11 mouse cellular contexts compared by ENCODE assay signal in the genomic region with DNA sequence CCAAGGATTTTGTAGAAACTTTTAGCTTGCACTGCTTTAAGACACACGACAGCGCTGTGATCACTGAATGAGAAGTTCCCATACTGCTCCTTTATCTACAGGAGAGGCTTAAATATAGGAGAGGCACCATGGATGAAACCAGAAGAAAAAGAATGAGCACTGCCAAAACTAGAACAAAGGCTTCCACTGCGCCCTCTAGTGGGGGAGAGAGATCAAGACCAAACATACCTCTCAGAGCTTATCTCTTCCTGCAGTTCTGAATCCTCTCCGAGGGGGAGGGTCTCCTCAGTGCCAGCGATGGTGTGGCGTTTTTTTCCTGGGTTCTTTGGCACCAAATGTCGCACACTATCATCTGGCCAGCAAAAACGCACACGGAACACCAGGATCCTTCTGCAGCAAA. TPM values are rescaled to one million over a fixed set of nuclear protein-coding genes. Genes with fewer than 3 reads are reported as not detected.
DNase-seq lines count a peak whose midpoint lies in the region; ATAC-seq and TF ChIP-seq lines count a peak whose summit lies in the region.
"Had no signal": no experiment of that assay in that cellular context is flagged by ENCODE, and none has a peak within 500 bp of the region (broad histone marks: within the 10 kb centered on the region; RNA-seq: fewer than 3 reads in every experiment).

No protein-coding gene starts in this region.

- H3K36me3 ChIP-seq in liver, embryonic 14.5 days (replicated peaks; ENCODE audit: control insufficient read depth, insufficient read depth, low read depth) = no peaks in the 10 kb centered on the region

- DNase-seq in adrenal gland, adult 18-20 months (ENCODE audit: low spot score in 2 of 2) = peak; percentile 12 to 22
- no peak for DNase-seq in adrenal gland, adult 8-10 months
- peak; percentile 4 for DNase-seq in layer of hippocampus, adult 11-12 months (ENCODE audit: low spot score)
- no peak for DNase-seq in layer of hippocampus, postnatal 36 days
- peak; percentile 13 for DNase-seq in adrenal gland, postnatal 14 days
- DNase-seq in liver, embryonic 14.5 days (ENCODE audit: low read depth in 3 of 3, low spot score in 3 of 3) = no peak
- DNase-seq in right cerebral cortex, adult 18-20 months = no peak

- no peaks in the 10 kb centered on the region for H3K4me1 ChIP-seq in liver, embryonic 14.5 days (replicated peaks; ENCODE audit: control insufficient read depth in 2 of 2, insufficient read depth in 2 of 2, low read length in 1 of 2)

- TF ChIP-seq CTCF in liver, embryonic 14.5 days (IDR thresholded peaks at IDR 0.05; ENCODE audit: low read depth) = peak; percentile 21; the same call in 1 of the 2 replicates

- H3K4me2 ChIP-seq in liver, embryonic 14.5 days (ENCODE audit: low read depth) = no peak overlapping the region

- H3K4me3 ChIP-seq in liver, embryonic 14.5 days (ENCODE audit: insufficient read depth in 1 of 2, low read depth in 2 of 2, low read length in 2 of 2) = no peak overlapping the region

- TF ChIP-seq EP300 in liver, embryonic 14.5 days (IDR thresholded peaks at IDR 0.05; ENCODE audit: low read depth) = no peak

- H3K27ac ChIP-seq in liver, embryonic 14.5 days = no peak overlapping the region

- H3K9ac ChIP-seq in liver, embryonic 14.5 days (replicated peaks) = no peak overlapping the region

- 41% methylated on average over 9 of the region's 9 CpGs for WGBS in liver, embryonic 14.5 days (ENCODE audit: insufficient replicate concordance)

- H3K9me3 ChIP-seq in liver, embryonic 14.5 days (ENCODE audit: control insufficient read depth, low read length) = no peaks in the 10 kb centered on the region

- no peak for ATAC-seq in liver, embryonic 14.5 days (ENCODE audit: insufficient read depth)
- ATAC-seq in erythroid progenitor cell, adult 5-6 weeks (replicated peaks; ENCODE audit: low FRiP score, poor library complexity, severe bottlenecking) = no peak

- no peaks in the 10 kb centered on the region for H3K27me3 ChIP-seq in liver, embryonic 14.5 days (ENCODE audit: control insufficient read depth, insufficient read depth, low read length)

RNA-seq across cellular contexts. Expression of gene Vmn2r6, which starts 22.0 kb away (rescaled TPM):
- total RNA-seq in adrenal gland, adult 18-20 months (2021) = not detected
- total RNA-seq in adrenal gland, adult 8-10 months (2022) = not detected
- total RNA-seq in layer of hippocampus, postnatal 36 days (2021) = not detected
- not detected in 2 replicates for total RNA-seq in adrenal gland, postnatal 14 days (2021)
- polyA plus RNA-seq in liver, embryonic 14.5 days (2012; rRNA removed) = not detected in 2 replicates
- polyA plus RNA-seq in liver, embryonic 14.5 days (2014; fragmentation: Nextera tagmentation; extraction: Ambion mirVana) = not detected in 2 replicates
- total RNA-seq in erythroid progenitor cell, adult 5-6 weeks (2015; ENCODE audit: low replicate concordance) = not detected in 2 replicates
- total RNA-seq in erythroid progenitor cell, adult 5-6 weeks (2017; ENCODE audit: low replicate concordance) = not detected in 2 replicates
- polyA plus RNA-seq: C2C12; large intestine, adult 2 months; thymus, postnatal 0 days had no signal

Comparison
In these comparisons a context has a peak if more than half of its experiments do, and no peak if none do; other contexts are left out.
1. DNase-seq: peak in adrenal gland, adult 18-20 months (2 of 2), layer of hippocampus, adult 11-12 months (single experiment) and adrenal gland, postnatal 14 days (single experiment); none in adrenal gland, adult 8-10 months (single experiment), layer of hippocampus, postnatal 36 days (0 of 2), liver, embryonic 14.5 days (0 of 3) and right cerebral cortex, adult 18-20 months (single experiment).